ENCODE assay signal across 25 mouse cellular contexts in the genomic region with DNA sequence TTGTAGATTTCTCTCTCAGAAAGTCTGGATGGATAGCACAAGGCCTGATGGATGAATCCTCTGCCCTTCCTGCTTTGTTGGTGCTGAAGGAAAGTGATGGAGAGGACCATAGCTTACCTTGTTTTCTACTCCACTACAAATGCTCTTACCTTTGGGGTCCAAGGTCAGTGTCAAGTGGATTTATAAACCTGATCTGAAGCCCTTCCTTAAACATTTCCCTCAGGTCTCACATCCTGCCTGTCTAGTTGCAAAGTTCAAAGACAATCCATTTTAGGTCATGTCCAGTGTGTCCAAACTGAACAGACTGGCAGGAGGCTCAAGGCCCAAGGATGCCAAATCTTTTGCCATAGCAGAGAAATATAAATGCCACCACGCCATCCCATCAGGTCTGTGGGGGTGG. TPM values are rescaled to one million over a fixed set of nuclear protein-coding genes. Genes with fewer than 3 reads are reported as not detected.
DNase-seq lines count a peak whose midpoint lies in the region; ATAC-seq and TF ChIP-seq lines count a peak whose summit lies in the region.
"Had no signal": no experiment of that assay in that cellular context is flagged by ENCODE, and none has a peak within 500 bp of the region (broad histone marks: within the 10 kb centered on the region; RNA-seq: fewer than 3 reads in every experiment).

No protein-coding gene starts in this region.

- H3K4me1 ChIP-seq in hindbrain, embryonic 10.5 days (replicated peaks) = peaks cover 40% of the 10 kb centered on the region
- H3K4me1 ChIP-seq in hindbrain, postnatal 0 days (ENCODE audit: insufficient read depth, low read length) = no peaks in the 10 kb centered on the region
- peaks cover 31% of the 10 kb centered on the region for H3K4me1 ChIP-seq in hindbrain, embryonic 12.5 days
- H3K4me1 ChIP-seq in limb, embryonic 10.5 days = peaks cover 63% of the 10 kb centered on the region
- H3K4me1 ChIP-seq in intestine, postnatal 0 days (replicated peaks; ENCODE audit: control insufficient read depth, insufficient read depth, low read length) = no peaks in the 10 kb centered on the region

- TF ChIP-seq CTCF in hindbrain, postnatal 0 days (IDR thresholded peaks at IDR 0.05; ENCODE audit: low read depth) = no peak
- TF ChIP-seq CTCF in intestine, postnatal 0 days (IDR thresholded peaks at IDR 0.05; ENCODE audit: low read depth) = no peak

- no peaks in the 10 kb centered on the region for H3K36me3 ChIP-seq in hindbrain, embryonic 10.5 days
- no peaks in the 10 kb centered on the region for H3K36me3 ChIP-seq in hindbrain, postnatal 0 days (ENCODE audit: insufficient read depth, low read length)
- H3K36me3 ChIP-seq in hindbrain, embryonic 12.5 days = no peaks in the 10 kb centered on the region
- H3K36me3 ChIP-seq in limb, embryonic 10.5 days = no peaks in the 10 kb centered on the region
- no peaks in the 10 kb centered on the region for H3K36me3 ChIP-seq in intestine, postnatal 0 days (ENCODE audit: control insufficient read depth, insufficient read depth)
- H3K36me3 ChIP-seq: embryonic facial prominence, embryonic 13.5 days; heart, embryonic 12.5 days; intestine, embryonic 15.5 days had no signal

- peak; percentile 19 for DNase-seq in hindbrain, embryonic 10.5 days (ENCODE audit: low spot score)
- DNase-seq in hindbrain, postnatal 0 days (ENCODE audit: low spot score) = no peak
- DNase-seq in embryo, embryonic 11 days = peak; percentile 8
- peak; percentile 27 for DNase-seq in limb, embryonic 10.5 days (ENCODE audit: low spot score)
- DNase-seq in kidney, postnatal 4 days = no peak
- DNase-seq in layer of hippocampus, postnatal 10 days (ENCODE audit: low spot score in 2 of 2) = no peak
- DNase-seq: adrenal gland, adult 2 months; adrenal gland, postnatal 25 days; cerebellum, adult 18-20 months; cerebellum, adult 9-11 months; cerebellum, postnatal 36 days; gastrocnemius, adult 2 months; gastrocnemius, postnatal 25 days had no signal

- no peaks in the 10 kb centered on the region for H3K9me3 ChIP-seq in hindbrain, embryonic 10.5 days
- no peaks in the 10 kb centered on the region for H3K9me3 ChIP-seq in hindbrain, postnatal 0 days (ENCODE audit: low read length)
- no peaks in the 10 kb centered on the region for H3K9me3 ChIP-seq in hindbrain, embryonic 12.5 days (replicated peaks)
- no peaks in the 10 kb centered on the region for H3K9me3 ChIP-seq in limb, embryonic 10.5 days (replicated peaks)
- no peaks in the 10 kb centered on the region for H3K9me3 ChIP-seq in intestine, postnatal 0 days (ENCODE audit: control insufficient read depth)
- H3K9me3 ChIP-seq: embryonic facial prominence, embryonic 13.5 days; heart, embryonic 12.5 days; intestine, embryonic 15.5 days had no signal

- no peak overlapping the region for H3K9ac ChIP-seq in hindbrain, postnatal 0 days (replicated peaks; ENCODE audit: low read length)
- no peak overlapping the region for H3K9ac ChIP-seq in hindbrain, embryonic 12.5 days
- H3K9ac ChIP-seq in intestine, postnatal 0 days (ENCODE audit: low read depth, low read length) = no peak overlapping the region
- H3K9ac ChIP-seq: heart, embryonic 12.5 days; intestine, embryonic 15.5 days had no signal

- no peak overlapping the region for H3K4me3 ChIP-seq in hindbrain, embryonic 10.5 days
- no peak overlapping the region for H3K4me3 ChIP-seq in hindbrain, postnatal 0 days (ENCODE audit: low read length)
- H3K4me3 ChIP-seq in hindbrain, embryonic 12.5 days = no peak overlapping the region
- no peak overlapping the region for H3K4me3 ChIP-seq in limb, embryonic 10.5 days
- H3K4me3 ChIP-seq in intestine, postnatal 0 days (ENCODE audit: low read depth, low read length) = no peak overlapping the region

- peaks cover 100% of the 10 kb centered on the region for H3K27me3 ChIP-seq in hindbrain, embryonic 10.5 days (ENCODE audit: insufficient read depth, poor library complexity, severe bottlenecking)
- H3K27me3 ChIP-seq in hindbrain, postnatal 0 days (ENCODE audit: insufficient read depth, low read length) = peaks cover 77% of the 10 kb centered on the region
- peaks cover 85% of the 10 kb centered on the region for H3K27me3 ChIP-seq in hindbrain, embryonic 12.5 days
- peaks cover 73% of the 10 kb centered on the region for H3K27me3 ChIP-seq in limb, embryonic 10.5 days (ENCODE audit: low read depth, poor library complexity, severe bottlenecking)
- peaks cover 85% of the 10 kb centered on the region for H3K27me3 ChIP-seq in intestine, postnatal 0 days (replicated peaks; ENCODE audit: control insufficient read depth, insufficient read depth, low read length)
- H3K27me3 ChIP-seq: CH12.LX had no signal

- no peak for ATAC-seq in hindbrain, postnatal 0 days
- no peak for ATAC-seq in hindbrain, embryonic 12.5 days (ENCODE audit: low FRiP score)
- no peak for ATAC-seq in intestine, postnatal 0 days
- ATAC-seq: forebrain, embryonic 14.5 days; Patski had no signal

- no peak overlapping the region for H3K4me2 ChIP-seq in hindbrain, postnatal 0 days (ENCODE audit: low read depth, low read length)
- peak overlapping the region; percentile 53; the same call in 1 of the 2 replicates for H3K4me2 ChIP-seq in hindbrain, embryonic 12.5 days (replicated peaks)
- no peak overlapping the region for H3K4me2 ChIP-seq in intestine, postnatal 0 days (replicated peaks; ENCODE audit: low read depth)

- 0 out of 2 replicates have a peak overlapping the region, but pooled peaks have one; percentile 84 for H3K27ac ChIP-seq in hindbrain, embryonic 10.5 days
- no peak overlapping the region for H3K27ac ChIP-seq in hindbrain, postnatal 0 days
- H3K27ac ChIP-seq in hindbrain, embryonic 12.5 days = no peak overlapping the region; the same call in 1 of the 2 replicates
- no peak overlapping the region for H3K27ac ChIP-seq in limb, embryonic 10.5 days
- no peak overlapping the region for H3K27ac ChIP-seq in intestine, postnatal 0 days (ENCODE audit: low read depth, low read length)
- H3K27ac ChIP-seq: embryonic facial prominence, embryonic 13.5 days; gastrocnemius, adult 2 months; intestine, embryonic 15.5 days had no signal

- 70% methylated on average over 1 of the region's 1 CpGs for WGBS in hindbrain, embryonic 10.5 days
- WGBS in hindbrain, postnatal 0 days = 89% methylated on average over 1 of the region's 1 CpGs
- 67% methylated on average over 1 of the region's 1 CpGs for WGBS in hindbrain, embryonic 12.5 days
- 88% methylated on average over 1 of the region's 1 CpGs for WGBS in limb, embryonic 10.5 days
- 86% methylated on average over 1 of the region's 1 CpGs for WGBS in intestine, postnatal 0 days

RNA-seq across cellular contexts. Expression of a gene that starts 10.9 kb away (rescaled TPM):
- polyA plus RNA-seq in hindbrain, embryonic 10.5 days (2016; fragmentation: Nextera tagmentation; extraction: Ambion mirVana) = 0.14 and 0.60 TPM in 2 replicates
- 0.26 and 1.7 TPM in 2 replicates for total RNA-seq in hindbrain, postnatal 0 days (2014; rRNA removed)
- polyA plus RNA-seq in hindbrain, postnatal 0 days (2015; fragmentation: Nextera tagmentation; extraction: Ambion mirVana) = 0.43 and 0.46 TPM in 2 replicates
- polyA plus RNA-seq in hindbrain, embryonic 12.5 days (2016; fragmentation: Nextera tagmentation; extraction: Ambion mirVana) = 2.5 and 3.3 TPM in 2 replicates
- polyA plus RNA-seq in limb, embryonic 10.5 days (2016; fragmentation: Nextera tagmentation; extraction: Ambion mirVana) = 0.68 and 1.2 TPM in 2 replicates
- not detected in 2 replicates for polyA plus RNA-seq in intestine, postnatal 0 days (2015; fragmentation: Nextera tagmentation; extraction: Ambion mirVana)
- total RNA-seq in layer of hippocampus, postnatal 10 days (2021) = not detected
- total RNA-seq: adrenal gland, adult 2 months; adrenal gland, postnatal 25 days; CH12.LX; gastrocnemius, adult 2 months; gastrocnemius, postnatal 25 days; granulocyte monocyte progenitor cell, adult 5-6 weeks; heart, adult 8-10 months; heart, postnatal 25 days had no signal
- polyA plus RNA-seq: adrenal gland, adult 2 months; forebrain, embryonic 14.5 days; heart, embryonic 12.5 days; heart, embryonic 16.5 days; Patski had no signal

RNA-seq across cellular contexts. Expression of a gene that starts 25.3 kb away (rescaled TPM):
- not detected in 2 replicates for polyA plus RNA-seq in hindbrain, embryonic 10.5 days (2016; fragmentation: Nextera tagmentation; extraction: Ambion mirVana)
- 1.3 and 3.5 TPM in 2 replicates for total RNA-seq in hindbrain, postnatal 0 days (2014; rRNA removed)
- 0.37 and 0.70 TPM in 2 replicates for polyA plus RNA-seq in hindbrain, postnatal 0 days (2015; fragmentation: Nextera tagmentation; extraction: Ambion mirVana)
- 0.66 and 1.1 TPM in 2 replicates for polyA plus RNA-seq in hindbrain, embryonic 12.5 days (2016; fragmentation: Nextera tagmentation; extraction: Ambion mirVana)
- polyA plus RNA-seq in limb, embryonic 10.5 days (2016; fragmentation: Nextera tagmentation; extraction: Ambion mirVana) = 0.70 and 0.79 TPM in 2 replicates
- polyA plus RNA-seq in intestine, postnatal 0 days (2015; fragmentation: Nextera tagmentation; extraction: Ambion mirVana) = 0.17 TPM in 1 of 2 replicates, not detected in the other
- total RNA-seq in layer of hippocampus, postnatal 10 days (2021) = not detected
- total RNA-seq: granulocyte monocyte progenitor cell, adult 5-6 weeks; heart, adult 8-10 months; heart, postnatal 25 days had no signal
- polyA plus RNA-seq: forebrain, embryonic 14.5 days; heart, embryonic 12.5 days; heart, embryonic 16.5 days had no signal

RNA-seq across cellular contexts. Expression of a gene that starts 40.1 kb away (rescaled TPM):
- 0.14 and 2.6 TPM in 2 replicates for polyA plus RNA-seq in hindbrain, embryonic 10.5 days (2016; fragmentation: Nextera tagmentation; extraction: Ambion mirVana)
- 13.9 and 18.1 TPM in 2 replicates for total RNA-seq in hindbrain, postnatal 0 days (2014; rRNA removed)
- polyA plus RNA-seq in hindbrain, postnatal 0 days (2015; fragmentation: Nextera tagmentation; extraction: Ambion mirVana) = 1.6 and 1.9 TPM in 2 replicates
- polyA plus RNA-seq in hindbrain, embryonic 12.5 days (2016; fragmentation: Nextera tagmentation; extraction: Ambion mirVana) = 3.6 and 4.6 TPM in 2 replicates
- polyA plus RNA-seq in limb, embryonic 10.5 days (2016; fragmentation: Nextera tagmentation; extraction: Ambion mirVana) = 1.2 and 2.3 TPM in 2 replicates
- polyA plus RNA-seq in intestine, postnatal 0 days (2015; fragmentation: Nextera tagmentation; extraction: Ambion mirVana) = 0.20 and 0.51 TPM in 2 replicates
- total RNA-seq in layer of hippocampus, postnatal 10 days (2021) = not detected
- total RNA-seq: granulocyte monocyte progenitor cell, adult 5-6 weeks had no signal
- polyA plus RNA-seq: embryonic facial prominence, embryonic 13.5 days; forebrain, embryonic 14.5 days had no signal

RNA-seq across cellular contexts. Expression of a gene that starts 40.1 kb away (rescaled TPM):
- polyA plus RNA-seq in hindbrain, embryonic 10.5 days (2016; fragmentation: Nextera tagmentation; extraction: Ambion mirVana) = 15.5 and 55.9 TPM in 2 replicates
- total RNA-seq in hindbrain, postnatal 0 days (2014; rRNA removed) = 31.3 and 36.8 TPM in 2 replicates
- polyA plus RNA-seq in hindbrain, postnatal 0 days (2015; fragmentation: Nextera tagmentation; extraction: Ambion mirVana) = 25.2 and 26.3 TPM in 2 replicates
- 69.6 and 83.5 TPM in 2 replicates for polyA plus RNA-seq in hindbrain, embryonic 12.5 days (2016; fragmentation: Nextera tagmentation; extraction: Ambion mirVana)
- 1.4 and 3.0 TPM in 2 replicates for polyA plus RNA-seq in limb, embryonic 10.5 days (2016; fragmentation: Nextera tagmentation; extraction: Ambion mirVana)
- polyA plus RNA-seq in intestine, postnatal 0 days (2015; fragmentation: Nextera tagmentation; extraction: Ambion mirVana) = 3.2 and 3.3 TPM in 2 replicates
- not detected for total RNA-seq in layer of hippocampus, postnatal 10 days (2021)
- total RNA-seq: gastrocnemius, adult 2 months; gastrocnemius, postnatal 25 days; granulocyte monocyte progenitor cell, adult 5-6 weeks; heart, postnatal 25 days had no signal
- polyA plus RNA-seq: forebrain, embryonic 14.5 days had no signal

RNA-seq across cellular contexts. Expression of a gene that starts 47.4 kb away (rescaled TPM):
- polyA plus RNA-seq in hindbrain, embryonic 10.5 days (2016; fragmentation: Nextera tagmentation; extraction: Ambion mirVana) = not detected in 2 replicates
- 0.37 and 9.2 TPM in 2 replicates for total RNA-seq in hindbrain, postnatal 0 days (2014; rRNA removed)
- polyA plus RNA-seq in hindbrain, postnatal 0 days (2015; fragmentation: Nextera tagmentation; extraction: Ambion mirVana) = 0.21 TPM in 1 of 2 replicates, not detected in the other
- 0.14 and 0.46 TPM in 2 replicates for polyA plus RNA-seq in hindbrain, embryonic 12.5 days (2016; fragmentation: Nextera tagmentation; extraction: Ambion mirVana)
- 11.6 and 17.4 TPM in 2 replicates for polyA plus RNA-seq in limb, embryonic 10.5 days (2016; fragmentation: Nextera tagmentation; extraction: Ambion mirVana)
- 2.2 and 2.7 TPM in 2 replicates for polyA plus RNA-seq in intestine, postnatal 0 days (2015; fragmentation: Nextera tagmentation; extraction: Ambion mirVana)
- total RNA-seq in layer of hippocampus, postnatal 10 days (2021) = under 1 TPM in 1 of 2 experiments, not detected in 1; 0.23 TPM
- total RNA-seq: granulocyte monocyte progenitor cell, adult 5-6 weeks had no signal

Comparison
In these comparisons a context has a peak if more than half of its experiments do, and no peak if none do; other contexts are left out.
1. DNase-seq: peak in hindbrain, embryonic 10.5 days (single experiment), embryo, embryonic 11 days (single experiment) and limb, embryonic 10.5 days (single experiment); none in hindbrain, postnatal 0 days (single experiment), kidney, postnatal 4 days (0 of 2) and layer of hippocampus, postnatal 10 days (0 of 2).